Mouse (Mus musculus): ENCODE data around the gene Cul4a.

GRCm38 (mm10) chr8:13117096-13117495 lies 11.7 kb downstream of the Cul4a start:
- no peak for TF ChIP-seq CTCF (IDR thresholded peaks at IDR 0.05; ENCODE audit: low read depth)
- no peak for TF ChIP-seq EP300 (optimal IDR thresholded peaks at IDR 0.05)

Data from stomach, postnatal 0 days (tissue).